Mouse (Mus musculus) liver, embryonic 13.5 days (tissue): ENCODE results near the gene Gpr182. TPM values are rescaled to one million over a fixed set of nuclear protein-coding genes. Genes with fewer than 3 reads are reported as not detected.

Experiments used
- ATAC-seq: fragments of 200-750 bp; cut with Nextera tagmentation; 2 replicates; pipeline ENCODE4 v1.8.0; 2017; ENCODE audit warnings: low read depth, mild to moderate bottlenecking, moderate number of reproducible peaks, moderate library complexity
- DNase-seq: peaks from one replicate; pipeline ENCODE4 v3.0.0; 2022
- H3K27ac ChIP-seq: fragments of 300-500 bp; sonication (generic); 2 replicates; pipeline ENCODE4 v1.5.1; 2015; ENCODE audit warnings: moderate library complexity, mild to moderate bottlenecking, inconsistent platforms
- H3K27me3 ChIP-seq: fragments of 300-500 bp; sonication (generic); 2 replicates; pipeline ENCODE4 v1.6.1; 2015; ENCODE audit warnings: mild to moderate bottlenecking, inconsistent platforms
- H3K36me3 ChIP-seq: fragments of 300-500 bp; sonication (generic); 2 replicates; pipeline ENCODE4 v1.6.1; 2015; ENCODE audit warnings: mild to moderate bottlenecking, inconsistent platforms
- H3K4me1 ChIP-seq: fragments of 300-500 bp; sonication (generic); replicated peaks from 2 replicates; pipeline ENCODE4 v1.6.1; 2015; ENCODE audit warnings: inconsistent platforms
- H3K4me2 ChIP-seq: fragments of 300-500 bp; sonication (generic); 2 replicates; pipeline ENCODE4 v1.6.1; 2015; ENCODE audit warnings: inconsistent platforms, mild to moderate bottlenecking, moderate library complexity
- H3K4me3 ChIP-seq: fragments of 300-500 bp; sonication (generic); replicated peaks from 2 replicates; pipeline ENCODE4 v1.5.1; 2015; ENCODE audit warnings: mild to moderate bottlenecking, inconsistent platforms
- H3K9ac ChIP-seq: fragments of 300-500 bp; sonication (generic); 2 replicates; pipeline ENCODE4 v1.6.1; 2015; ENCODE audit warnings: mild to moderate bottlenecking, inconsistent platforms
- H3K9me3 ChIP-seq: fragments of 300-500 bp; sonication (generic); replicated peaks from 2 replicates; pipeline ENCODE4 v1.6.1; 2016; ENCODE audit warnings: inconsistent platforms
- WGBS: fragments of 180-500 bp; shearing (Covaris S2); methylation state at CpG from one replicate; pipeline ENCODE4 v1.1.7; 2015; ENCODE audit not compliant: insufficient replicate concordance; 5-methylcytosine and 5-hydroxymethylcytosine counted together
- polyA plus RNA-seq: library from polyadenylated mRNA; unstranded; fragments of >200 nt; fragmentation: Nextera tagmentation; extraction: Ambion mirVana; gene quantifications from 2 replicates; pipeline ENCODE4 v1.2.1, GENCODE M21; 2015

Gpr182 gene
- polyA plus RNA-seq, 1 experiment from 2014 or later, result 9.0 TPM

DNA sequence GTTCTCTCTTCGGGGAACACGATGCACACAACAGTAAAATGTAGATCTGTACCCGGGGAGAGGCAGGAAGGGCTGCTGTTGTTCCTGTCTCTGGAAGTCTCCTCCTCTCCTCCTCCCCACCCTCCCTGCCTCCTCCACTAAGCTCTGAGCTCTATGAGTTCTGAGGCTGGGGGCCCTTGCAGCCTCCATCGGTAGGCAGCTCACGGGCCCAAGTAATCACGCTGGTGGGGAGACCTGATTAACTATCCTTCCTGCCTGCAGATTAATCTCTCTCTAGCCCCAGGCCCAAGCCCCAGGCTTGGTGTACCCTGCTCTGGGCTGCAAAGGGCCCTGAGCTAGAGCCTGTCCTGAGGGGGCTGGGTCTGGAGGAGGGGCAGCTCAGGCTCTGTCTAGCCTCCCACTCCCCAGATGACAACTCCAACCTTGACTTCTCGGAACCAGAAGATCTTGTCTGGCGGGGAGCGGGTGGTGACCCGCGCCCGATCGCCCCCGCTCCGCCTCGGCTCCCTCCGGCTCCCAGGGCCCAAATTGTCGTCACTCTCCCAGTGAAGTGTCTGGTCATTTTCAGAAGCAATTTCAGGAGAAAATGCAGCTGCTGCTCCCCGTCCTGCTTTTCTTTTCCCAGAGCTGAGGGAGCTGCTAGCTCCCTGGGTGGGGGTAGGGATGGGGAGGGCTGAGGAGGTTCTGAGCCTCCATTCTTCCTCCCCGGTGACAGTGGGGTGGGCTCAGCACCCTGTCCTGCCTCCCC lies 29.7 kb downstream of the Gpr182 start:
- Histone ChIP-seq H3K4me3 (no peak overlapping the region), H3K27ac (no peak overlapping the region), H3K27me3 (peaks cover 77% of the 10 kb centered on the region), H3K4me1 (peaks cover 33% of the 10 kb centered on the region), H3K4me2 (no peak overlapping the region), H3K36me3 (no peaks in the 10 kb centered on the region), H3K9ac (no peak overlapping the region), H3K9me3 (no peaks in the 10 kb centered on the region)
- DNase-seq, result no peak
- WGBS, result 31% methylated on average over 20 of the region's 20 CpGs
- no peak for ATAC-seq

DNA sequence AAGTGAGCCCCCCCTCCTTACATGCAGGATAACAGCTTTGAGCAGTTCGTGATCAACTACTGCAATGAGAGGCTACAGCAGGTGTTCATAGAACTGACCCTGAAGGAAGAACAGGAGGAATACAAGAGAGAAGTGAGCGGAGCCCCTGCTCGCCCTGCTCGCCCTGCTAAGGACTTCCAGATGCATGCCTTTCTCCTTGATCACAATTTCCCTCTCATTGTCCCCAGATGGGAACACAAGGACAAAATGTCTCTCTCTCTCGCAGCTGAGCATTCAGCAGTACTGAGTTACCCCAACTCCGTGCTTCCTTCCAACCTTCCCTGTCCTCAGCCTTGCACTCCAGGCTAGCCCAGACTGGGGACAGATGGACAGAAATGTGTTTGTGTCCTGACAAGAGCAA lies 38.8 kb downstream of the Gpr182 start:
- Histone ChIP-seq H3K27ac (no peak overlapping the region), H3K27me3 (peaks cover 8% of the 10 kb centered on the region; the same call in 1 of the 2 replicates), H3K4me1 (no peaks in the 10 kb centered on the region), H3K36me3 (no peaks in the 10 kb centered on the region), H3K4me2 (no peak overlapping the region), H3K9ac (no peak overlapping the region), H3K9me3 (no peaks in the 10 kb centered on the region), H3K4me3 (no peak overlapping the region)
- DNase-seq (no peak), ATAC-seq (no peak)
- WGBS, result 64% methylated on average over 6 of the region's 6 CpGs

DNA sequence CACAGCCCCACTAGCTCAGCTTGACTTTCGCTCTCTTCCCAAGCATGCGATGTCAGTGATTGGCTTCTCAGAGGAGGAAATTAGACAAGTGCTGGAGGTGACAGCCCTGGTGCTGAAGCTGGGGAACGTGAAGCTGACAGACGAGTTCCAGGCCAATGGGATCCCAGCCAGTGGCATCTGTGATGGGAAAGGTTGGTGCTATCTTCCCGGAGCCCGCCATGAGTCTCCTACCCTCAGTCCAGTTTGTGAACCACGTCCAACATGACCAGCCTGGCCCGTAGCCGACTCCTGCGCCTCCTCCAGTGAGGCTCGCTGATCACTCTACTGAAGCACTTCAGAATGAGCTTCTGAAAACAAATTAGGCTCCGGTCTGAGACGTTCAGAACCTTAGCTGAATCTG lies 41.2 kb downstream of the Gpr182 start:
- Histone ChIP-seq H3K36me3 (no peaks in the 10 kb centered on the region), H3K4me1 (0 out of 2 replicates have a peak, but pooled peaks cover 11% of the 10 kb centered on the region), H3K9ac (no peak overlapping the region), H3K27ac (no peak overlapping the region), H3K9me3 (no peaks in the 10 kb centered on the region), H3K4me2 (no peak overlapping the region), H3K27me3 (peaks cover 6% of the 10 kb centered on the region; the same call in 1 of the 2 replicates), H3K4me3 (no peak overlapping the region)
- WGBS, result 72% methylated on average over 13 of the region's 13 CpGs
- DNase-seq (no peak), ATAC-seq (no peak)

DNA sequence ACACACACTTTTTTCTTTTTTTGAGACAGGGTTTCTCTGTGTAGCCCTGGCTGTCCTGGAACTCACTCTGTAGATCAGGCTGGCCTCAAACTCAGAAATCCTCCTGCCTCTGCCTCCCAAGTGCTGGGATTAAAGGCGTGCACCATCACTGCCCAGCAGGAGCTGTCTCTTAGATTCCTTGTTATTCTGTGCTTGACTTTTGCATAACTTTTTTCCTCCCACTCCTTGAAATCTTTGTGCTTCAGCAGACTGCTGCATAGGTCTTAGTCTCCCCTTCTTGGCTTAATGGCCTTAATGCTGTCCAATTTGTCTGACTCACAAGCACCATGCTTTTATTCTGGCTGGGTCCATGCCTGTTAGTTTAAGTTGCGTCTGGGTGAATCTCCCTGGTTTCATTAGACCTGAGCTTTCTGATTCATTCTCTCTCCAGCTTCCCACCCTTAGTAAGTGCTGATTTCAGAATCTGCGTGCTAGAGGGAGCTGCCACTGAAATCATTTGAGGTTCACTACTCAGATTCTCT lies 42.6 kb downstream of the Gpr182 start:
- H3K4me3 ChIP-seq, result no peak overlapping the region
- no peak overlapping the region for H3K27ac ChIP-seq
- H3K9ac ChIP-seq, result no peak overlapping the region
- H3K4me1 ChIP-seq, result 0 out of 2 replicates have a peak, but pooled peaks cover 11% of the 10 kb centered on the region
- ATAC-seq (no peak), DNase-seq (no peak)
- H3K9me3 ChIP-seq, result no peaks in the 10 kb centered on the region
- H3K36me3 ChIP-seq, result no peaks in the 10 kb centered on the region
- H3K4me2 ChIP-seq, result no peak overlapping the region
- H3K27me3 ChIP-seq, result 0 out of 2 replicates have a peak, but pooled peaks cover 6% of the 10 kb centered on the region
- WGBS, result 62% methylated on average over 3 of the region's 3 CpGs

DNA sequence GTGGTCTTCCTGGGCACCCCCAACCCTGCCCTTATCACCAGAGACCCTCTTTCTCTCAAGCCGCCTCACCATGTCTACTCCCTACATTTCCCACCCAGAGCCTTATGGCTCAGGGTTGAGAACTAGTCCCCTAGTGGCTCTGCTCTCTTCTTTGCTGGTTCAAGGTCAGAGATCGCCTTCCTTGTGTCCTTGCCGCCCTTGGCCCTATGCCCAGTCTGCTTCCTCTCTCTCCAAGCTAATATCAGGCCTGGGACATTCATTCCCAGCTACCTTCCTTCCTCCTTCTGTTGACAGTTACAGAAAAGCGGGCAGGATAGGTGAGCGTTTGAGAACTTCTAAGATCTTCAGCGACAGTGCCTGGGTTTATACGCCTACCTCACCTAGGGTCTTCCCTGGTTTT lies 43.8 kb downstream of the Gpr182 start:
- Histone ChIP-seq H3K4me1 (0 out of 2 replicates have a peak, but pooled peaks cover 11% of the 10 kb centered on the region), H3K4me2 (no peak overlapping the region), H3K9me3 (no peaks in the 10 kb centered on the region), H3K9ac (no peak overlapping the region), H3K36me3 (no peaks in the 10 kb centered on the region), H3K4me3 (no peak overlapping the region), H3K27ac (no peak overlapping the region), H3K27me3 (0 out of 2 replicates have a peak, but pooled peaks cover 6% of the 10 kb centered on the region)
- ATAC-seq, result no peak
- 65% methylated on average over 7 of the region's 7 CpGs for WGBS
- no peak for DNase-seq

DNA sequence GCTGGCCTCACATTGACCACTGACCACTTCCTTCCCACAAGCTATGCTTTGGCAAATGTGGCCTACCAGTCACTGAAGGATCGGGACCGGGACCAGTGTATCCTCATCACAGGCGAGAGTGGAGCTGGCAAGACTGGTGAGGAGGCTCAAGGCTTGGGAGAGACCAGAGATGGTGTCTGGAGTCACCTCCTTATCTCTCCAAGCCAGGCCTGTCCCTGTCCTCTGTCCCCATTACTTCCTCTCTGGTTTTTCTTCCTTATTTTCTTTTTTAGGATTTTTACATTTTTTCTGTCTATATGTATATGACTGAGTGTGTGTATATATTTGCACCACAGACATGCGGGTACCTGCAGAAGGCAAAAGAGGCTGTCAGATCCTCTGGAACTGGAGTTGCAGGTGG lies 45.7 kb downstream of the Gpr182 start:
- no peaks in the 10 kb centered on the region for H3K9me3 ChIP-seq
- 0 out of 2 replicates have a peak, but pooled peaks cover 6% of the 10 kb centered on the region for H3K27me3 ChIP-seq
- H3K9ac ChIP-seq, result no peak overlapping the region
- 33% methylated on average over 4 of the region's 4 CpGs for WGBS
- 0 out of 2 replicates have a peak, but pooled peaks cover 11% of the 10 kb centered on the region for H3K4me1 ChIP-seq
- H3K36me3 ChIP-seq, result no peaks in the 10 kb centered on the region
- H3K27ac ChIP-seq, result no peak overlapping the region
- H3K4me2 ChIP-seq, result no peak overlapping the region
- ATAC-seq (no peak), DNase-seq (no peak)
- H3K4me3 ChIP-seq, result no peak overlapping the region

DNA sequence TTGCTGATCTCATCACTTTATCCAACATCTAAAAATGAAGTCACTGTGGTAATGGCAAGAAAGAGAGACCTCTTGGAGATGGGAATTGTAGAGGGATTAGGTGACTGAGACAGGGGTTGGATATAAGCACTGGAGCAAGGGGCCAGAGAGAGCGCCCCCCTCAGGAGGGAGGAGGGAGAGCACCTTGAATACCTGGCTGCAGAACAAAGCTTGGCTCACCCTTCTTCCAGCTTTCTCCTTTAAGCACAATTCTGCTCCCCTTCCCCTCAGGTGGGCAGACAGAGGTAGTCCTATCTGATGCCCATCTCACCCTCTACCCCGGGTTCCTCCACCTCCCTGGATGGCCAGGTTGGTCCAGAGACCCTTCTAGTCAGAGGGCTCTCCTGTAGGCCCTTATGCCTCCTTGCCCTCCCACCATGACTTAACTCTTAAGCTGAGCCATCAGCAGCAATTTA lies 46.7 kb downstream of the Gpr182 start, which contains the start of gene Myo1a:
Gene Myo1a, plus strand, starts transcription at position 405 of the 455 bp plus-strand sequence.
- Histone ChIP-seq H3K4me2 (no peak within 1 kb of the TSS), H3K9me3 (no peaks in the 10 kb centered on the region), H3K36me3 (no peaks in the 10 kb centered on the region), H3K4me1 (0 out of 2 replicates have a peak, but pooled peaks cover 11% of the 10 kb centered on the region), H3K27ac (no peak within 1 kb of the TSS), H3K9ac (no peak within 1 kb of the TSS), H3K27me3 (0 out of 2 replicates have a peak, but pooled peaks cover 6% of the 10 kb centered on the region), H3K4me3 (no peak within 1 kb of the TSS)
- ATAC-seq, result no peak
- WGBS, result 34% methylated on average over 2 of the region's 2 CpGs
- no peak for DNase-seq

DNA sequence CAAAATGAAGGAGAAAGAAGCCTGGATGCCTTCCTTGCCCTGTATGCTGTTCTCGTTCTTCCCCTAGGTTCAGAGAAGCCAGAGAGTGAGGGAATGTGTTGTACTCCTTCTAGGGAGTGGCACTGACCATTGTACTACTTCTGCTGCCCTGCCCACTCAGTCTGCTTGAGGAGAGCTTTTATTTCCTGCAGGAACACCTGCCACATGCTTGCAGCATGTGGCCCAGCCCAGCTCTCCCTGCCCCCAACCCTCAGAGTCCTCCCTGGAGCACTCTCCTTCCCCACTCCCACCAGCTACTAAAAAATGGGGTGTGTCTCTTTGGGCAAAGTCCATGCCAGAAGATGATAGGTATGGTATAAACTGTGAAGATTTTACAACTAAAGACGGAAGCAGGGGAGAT lies 47.2 kb downstream of the Gpr182 start:
- Histone ChIP-seq H3K9me3 (no peaks in the 10 kb centered on the region), H3K4me2 (no peak overlapping the region), H3K4me3 (no peak overlapping the region), H3K9ac (no peak overlapping the region), H3K36me3 (peaks cover under 1% of the 10 kb centered on the region; the same call in 1 of the 2 replicates), H3K27me3 (0 out of 2 replicates have a peak, but pooled peaks cover 6% of the 10 kb centered on the region), H3K4me1 (0 out of 2 replicates have a peak, but pooled peaks cover 11% of the 10 kb centered on the region), H3K27ac (no peak overlapping the region)
- DNase-seq (no peak), ATAC-seq (no peak)
- 47% methylated on average over 2 of the region's 2 CpGs for WGBS

DNA sequence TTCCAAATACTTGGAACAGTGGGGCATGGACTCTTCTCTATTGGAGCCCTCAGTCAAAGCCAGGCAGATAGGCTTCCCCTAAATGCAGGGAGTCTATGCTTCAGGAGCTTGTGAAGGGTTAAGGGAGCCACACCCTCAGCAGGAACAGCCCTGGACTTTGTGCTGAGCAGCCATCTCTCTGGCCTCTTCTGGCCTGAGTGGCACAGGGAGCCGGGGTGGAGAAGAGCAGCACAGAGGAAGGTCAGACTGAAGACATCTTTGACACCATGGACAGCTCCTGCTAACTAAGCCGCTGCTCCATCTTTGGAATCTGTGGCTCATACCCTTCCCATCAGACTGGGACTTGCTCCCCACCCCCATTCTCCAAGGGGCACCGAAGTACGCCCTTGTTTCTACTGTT lies 48.2 kb downstream of the Gpr182 start:
- H3K4me2 ChIP-seq, result no peak overlapping the region
- 44% methylated on average over 4 of the region's 4 CpGs for WGBS
- no peaks in the 10 kb centered on the region for H3K9me3 ChIP-seq
- no peak overlapping the region for H3K27ac ChIP-seq
- H3K4me3 ChIP-seq, result no peak overlapping the region
- H3K4me1 ChIP-seq, result 0 out of 2 replicates have a peak, but pooled peaks cover 11% of the 10 kb centered on the region
- ATAC-seq (0 out of 2 replicates have a peak, but pooled peaks have one; percentile 19), DNase-seq (no peak)
- H3K9ac ChIP-seq, result no peak overlapping the region
- peaks cover 10% of the 10 kb centered on the region for H3K36me3 ChIP-seq
- 0 out of 2 replicates have a peak, but pooled peaks cover 4% of the 10 kb centered on the region for H3K27me3 ChIP-seq

DNA sequence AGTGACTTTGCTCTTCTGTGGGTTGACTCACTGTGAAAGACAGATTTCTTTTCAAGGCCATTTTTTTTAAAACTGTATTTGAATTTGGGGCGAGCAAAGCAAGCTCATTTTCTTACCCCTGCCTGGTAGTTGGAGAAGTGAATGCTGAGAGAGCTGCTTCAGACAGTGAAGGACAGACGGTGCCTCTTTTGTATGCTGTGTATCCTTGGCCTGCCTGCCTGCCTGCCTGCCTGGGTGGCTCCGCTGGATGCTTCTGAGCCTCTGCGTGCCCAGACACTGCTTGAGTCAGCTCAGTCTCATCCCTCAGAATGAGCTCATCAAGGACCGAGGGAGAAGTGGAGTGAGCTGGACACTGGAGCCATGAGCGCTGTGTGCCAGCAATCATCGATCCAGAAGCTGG lies 52.6 kb downstream of the Gpr182 start:
- H3K27ac ChIP-seq, result no peak overlapping the region

More for the DNA sequence above, 52.6 kb downstream of the Gpr182 start:
- peaks cover 43% of the 10 kb centered on the region for H3K36me3 ChIP-seq
- no peaks in the 10 kb centered on the region for H3K9me3 ChIP-seq
- peaks cover 11% of the 10 kb centered on the region for H3K4me1 ChIP-seq
- H3K4me3 ChIP-seq, result no peak overlapping the region
- DNase-seq, result no peak
- WGBS, result 83% methylated on average over 7 of the region's 7 CpGs
- ATAC-seq, result no peak
- no peak overlapping the region for H3K9ac ChIP-seq
- H3K4me2 ChIP-seq, result no peak overlapping the region
- no peaks in the 10 kb centered on the region for H3K27me3 ChIP-seq
